Mouse (Mus musculus): ENCODE measurements around the gene B4galt1. TPM values are rescaled to one million over a fixed set of nuclear protein-coding genes. Genes with fewer than 3 reads are reported as not detected.
A peak's percentile ranks its signal among the peaks of the same experiment; 100 is the strongest.

The B4galt1 gene
- polyA plus RNA-seq, 1 experiment = 2.7 TPM

GRCm38 (mm10) chr4:40759876-40760275 lies 93.9 kb downstream of the B4galt1 start:
- H3K4me1 ChIP-seq (ENCODE audit: control insufficient read depth) = peaks cover 16% of the 10 kb centered on the region
- H3K36me3 ChIP-seq (ENCODE audit: control insufficient read depth) = peaks cover 9% of the 10 kb centered on the region
- H3K9me3 ChIP-seq (ENCODE audit: control insufficient read depth, low read length) = no peaks in the 10 kb centered on the region
- no peak for TF ChIP-seq GATA1 (IDR thresholded peaks at IDR 0.05; ENCODE audit: low read length)
- TF ChIP-seq TAL1 (IDR thresholded peaks at IDR 0.05; ENCODE audit: low read length) = no peak
- H3K27me3 ChIP-seq (ENCODE audit: control insufficient read depth) = peaks cover 13% of the 10 kb centered on the region
- no peak overlapping the region for H3K4me3 ChIP-seq (replicated peaks)

GRCm38 (mm10) chr4:40757780-40758420 lies 95.9 kb downstream of the B4galt1 start, which contains the start of gene Smu1:
Gene Smu1, minus strand, starts transcription at chr4:40757923.
- H3K36me3 ChIP-seq (ENCODE audit: control insufficient read depth) = peaks cover 28% of the 10 kb centered on the region
- peaks cover 8% of the 10 kb centered on the region for H3K27me3 ChIP-seq (ENCODE audit: control insufficient read depth)
- H3K4me1 ChIP-seq (ENCODE audit: control insufficient read depth) = peaks cover 16% of the 10 kb centered on the region
- TF ChIP-seq TAL1 (IDR thresholded peaks at IDR 0.05; ENCODE audit: low read length) (no peak), GATA1 (IDR thresholded peaks at IDR 0.05; ENCODE audit: low read length) (no peak)
- H3K9me3 ChIP-seq (ENCODE audit: control insufficient read depth, low read length) = no peaks in the 10 kb centered on the region
- H3K4me3 ChIP-seq (replicated peaks) = peak within 1 kb of the TSS; percentile 80

- TF ChIP-seq TAL1 (IDR thresholded peaks at IDR 0.05; ENCODE audit: low read length) = no peak
- no peak for TF ChIP-seq GATA1 (IDR thresholded peaks at IDR 0.05; ENCODE audit: low read length)
- Histone ChIP-seq H3K4me3 (replicated peaks) (peak overlapping the region; percentile 80), H3K36me3 (ENCODE audit: control insufficient read depth) (peaks cover 35% of the 10 kb centered on the region), H3K27me3 (ENCODE audit: control insufficient read depth) (peaks cover 8% of the 10 kb centered on the region), H3K9me3 (ENCODE audit: control insufficient read depth, low read length) (no peaks in the 10 kb centered on the region), H3K4me1 (ENCODE audit: control insufficient read depth) (peaks cover 16% of the 10 kb centered on the region)
These were observed 96.5 kb downstream of the B4galt1 start for GRCm38 (mm10) chr4:40757157-40757779.

Other genes with a start within 250 kb of the B4galt1 start
- 0.24 and 0.26 TPM in 2 replicates for gene Aptx, start 150.8 kb downstream of the B4galt1 start, polyA plus RNA-seq (2012)
- gene Dnaja1, start 131.9 kb downstream of the B4galt1 start, polyA plus RNA-seq (2012) = 3.3 and 3.9 TPM in 2 replicates
- 0.42 and 0.83 TPM in 2 replicates for gene Smu1, start 96.1 kb downstream of the B4galt1 start, polyA plus RNA-seq (2012)
- not detected in 2 replicates for gene Spink4, start 66.0 kb upstream of the B4galt1 start, polyA plus RNA-seq (2012)
- 54.9 and 66.0 TPM in 2 replicates for gene Bag1, start 94.3 kb upstream of the B4galt1 start, polyA plus RNA-seq (2012)
- 0.53 and 0.67 TPM in 2 replicates for gene Chmp5, start 94.4 kb upstream of the B4galt1 start, polyA plus RNA-seq (2012)
- 0.58 and 0.69 TPM in 2 replicates for gene Nfx1, start 116.9 kb upstream of the B4galt1 start, polyA plus RNA-seq (2012)
- gene Aqp7, start 194.1 kb upstream of the B4galt1 start, polyA plus RNA-seq (2012) = not detected in 2 replicates
- gene Aqp3, start 244.2 kb upstream of the B4galt1 start, polyA plus RNA-seq (2012) = 3.0 and 4.8 TPM in 2 replicates

All from erythroblast, embryonic 14.5 days (primary cell).